Mouse (Mus musculus) hindbrain, embryonic 11.5 days (tissue): ENCODE data around the gene Dync1li2. TPM values are rescaled to one million over a fixed set of nuclear protein-coding genes. Genes with fewer than 3 reads are reported as not detected.

Experiments used
- ATAC-seq: fragments of 200-750 bp; cut with Nextera tagmentation; 2 replicates; pipeline ENCODE4 v1.8.0; 2017; ENCODE audit warnings: mild to moderate bottlenecking, moderate TSS enrichment, moderate library complexity; ENCODE audit not compliant: low FRiP score
- DNase-seq: peaks from one replicate; pipeline ENCODE4 v3.0.0-alpha.2; 2015; ENCODE audit warnings: low spot score
- H3K27ac ChIP-seq: fragments of 300-500 bp; sonication (generic); 2 replicates; pipeline ENCODE4 v1.5.1; 2014; ENCODE audit warnings: mild to moderate bottlenecking, low read depth, low read length
- H3K27me3 ChIP-seq: fragments of 300-500 bp; sonication (generic); 2 replicates; pipeline ENCODE4 v1.6.1; 2014; ENCODE audit warnings: mild to moderate bottlenecking, low read length, moderate library complexity, mixed read lengths; ENCODE audit not compliant: control insufficient read depth, insufficient read depth
- H3K36me3 ChIP-seq: fragments of 300-500 bp; sonication (generic); 2 replicates; pipeline ENCODE4 v1.6.1; 2014; ENCODE audit warnings: mild to moderate bottlenecking, low read length, moderate library complexity, mixed read lengths; ENCODE audit not compliant: control insufficient read depth, insufficient read depth
- H3K4me1 ChIP-seq: fragments of 300-500 bp; sonication (generic); replicated peaks from 2 replicates; pipeline ENCODE4 v1.6.1; 2014; ENCODE audit warnings: low read length, mixed read lengths; ENCODE audit not compliant: control insufficient read depth, insufficient read depth
- H3K4me2 ChIP-seq: fragments of 300-500 bp; sonication (generic); replicated peaks from 2 replicates; pipeline ENCODE4 v1.6.1; 2014; ENCODE audit warnings: mild to moderate bottlenecking, low read depth, low read length
- H3K4me3 ChIP-seq: fragments of 300-500 bp; sonication (generic); 2 replicates; pipeline ENCODE4 v1.5.1; 2014; ENCODE audit warnings: low read depth, low read length
- H3K9ac ChIP-seq: fragments of 300-500 bp; sonication (generic); 2 replicates; pipeline ENCODE4 v1.6.1; 2014; ENCODE audit warnings: low read depth, low read length
- H3K9me3 ChIP-seq: fragments of 300-500 bp; sonication (generic); 2 replicates; pipeline ENCODE4 v1.6.1; 2016; ENCODE audit warnings: low read length; ENCODE audit not compliant: control insufficient read depth
- WGBS: fragments of 180-500 bp; shearing (Covaris S2); extraction: QIAGEN DNeasy Blood & Tissue Kit; methylation state at CpG from one replicate; pipeline ENCODE4 v1.1.7; 2014; 5-methylcytosine and 5-hydroxymethylcytosine counted together
- polyA plus RNA-seq: library from polyadenylated mRNA; unstranded; fragments of >200 nt; fragmentation: Nextera tagmentation; extraction: Ambion mirVana; gene quantifications from 2 replicates; pipeline ENCODE4 v1.2.1, GENCODE M21; 2014

Dync1li2 gene
- polyA plus RNA-seq, 1 experiment from 2014 or later = 95.4 TPM

DNA sequence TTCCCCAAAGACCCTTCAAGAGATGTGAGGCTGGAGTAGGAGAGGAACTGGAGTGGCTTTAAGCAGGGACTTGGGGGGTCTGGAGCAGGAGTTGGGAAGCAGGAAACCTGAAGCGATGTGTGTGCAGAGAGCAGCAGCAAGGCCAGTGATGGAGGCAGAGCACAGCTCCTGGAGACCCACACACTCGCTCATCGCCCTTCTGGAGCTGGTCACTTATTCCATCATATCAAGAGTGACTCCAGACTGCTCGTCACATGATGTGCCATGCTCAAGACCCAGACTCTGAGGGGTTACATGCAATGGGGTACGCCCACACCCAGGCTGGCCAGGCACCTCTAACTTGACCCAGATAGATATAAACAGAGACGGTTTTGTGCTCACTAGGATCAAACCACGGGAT is 62.6 kb downstream of the Dync1li2 start:
- Histone ChIP-seq H3K4me2 (no peak overlapping the region), H3K9me3 (no peaks in the 10 kb centered on the region), H3K4me1 (peaks cover 2% of the 10 kb centered on the region; the same call in 1 of the 2 replicates), H3K27ac (no peak overlapping the region), H3K36me3 (no peaks in the 10 kb centered on the region), H3K27me3 (no peaks in the 10 kb centered on the region), H3K4me3 (no peak overlapping the region), H3K9ac (no peak overlapping the region)
- 85% methylated on average over 7 of the region's 7 CpGs for WGBS
- ATAC-seq (no peak), DNase-seq (no peak)

DNA sequence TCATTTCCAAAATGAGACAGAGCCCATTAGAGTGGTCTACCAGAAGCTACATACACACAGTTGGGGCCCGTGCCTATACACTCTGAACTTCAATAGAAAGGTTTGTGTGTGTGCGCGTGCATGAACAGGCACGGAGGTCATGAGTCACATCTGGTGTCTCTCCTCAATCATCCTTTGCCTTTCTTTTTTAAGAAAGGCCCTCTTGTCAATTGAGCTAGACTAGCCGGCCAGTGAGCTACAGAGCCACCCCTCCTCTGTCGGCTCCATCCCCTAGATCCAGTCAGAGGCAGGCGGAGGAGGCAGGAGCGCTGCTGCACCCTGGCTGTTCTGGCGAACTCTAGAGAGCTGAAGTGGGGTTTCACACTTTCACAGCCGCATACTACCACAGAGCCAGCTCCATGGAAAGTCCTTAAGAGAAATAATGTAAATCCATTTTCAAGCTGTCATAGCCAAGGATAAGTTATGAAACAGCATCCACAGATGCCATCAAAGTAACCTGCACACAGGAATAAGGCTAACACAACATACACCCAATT is 63.5 kb downstream of the Dync1li2 start:
- H3K27me3 ChIP-seq = no peaks in the 10 kb centered on the region
- no peak overlapping the region for H3K27ac ChIP-seq
- DNase-seq = peak; percentile 39
- H3K36me3 ChIP-seq = no peaks in the 10 kb centered on the region
- ATAC-seq = peak; percentile 42; the same call in 1 of the 2 replicates
- H3K4me2 ChIP-seq = no peak overlapping the region
- H3K4me1 ChIP-seq = peaks cover 4% of the 10 kb centered on the region; the same call in 1 of the 2 replicates
- WGBS = 27% methylated on average over 10 of the region's 10 CpGs
- H3K4me3 ChIP-seq = no peak overlapping the region
- H3K9me3 ChIP-seq = no peaks in the 10 kb centered on the region
- H3K9ac ChIP-seq = no peak overlapping the region

DNA sequence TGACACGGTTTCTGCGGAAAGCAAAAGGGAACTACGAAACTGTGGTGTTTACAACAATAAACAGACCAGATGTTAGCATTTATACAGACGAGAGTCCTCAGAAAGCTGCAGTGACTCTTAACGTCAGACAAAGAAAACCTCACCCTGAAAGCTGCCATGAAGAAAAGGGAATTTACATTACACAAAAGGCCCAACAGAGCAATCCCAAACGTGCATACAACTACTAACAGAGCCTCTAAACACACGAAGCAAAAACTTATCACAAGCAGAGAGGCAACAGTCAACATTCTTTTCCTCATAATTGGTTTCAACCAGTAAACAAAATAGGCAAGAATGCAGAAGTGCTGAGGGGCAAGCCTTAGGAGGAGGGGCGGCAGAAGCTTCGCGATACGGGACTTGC is 66.2 kb downstream of the Dync1li2 start:
- H3K27me3 ChIP-seq = no peaks in the 10 kb centered on the region
- 44% methylated on average over 11 of the region's 11 CpGs for WGBS
- DNase-seq (no peak), ATAC-seq (no peak)
- no peak overlapping the region for H3K4me2 ChIP-seq
- H3K4me3 ChIP-seq = no peak overlapping the region
- 0 out of 2 replicates have a peak, but pooled peaks cover 2% of the 10 kb centered on the region for H3K4me1 ChIP-seq
- no peaks in the 10 kb centered on the region for H3K9me3 ChIP-seq
- no peak overlapping the region for H3K27ac ChIP-seq
- H3K9ac ChIP-seq = no peak overlapping the region
- H3K36me3 ChIP-seq = no peaks in the 10 kb centered on the region

DNA sequence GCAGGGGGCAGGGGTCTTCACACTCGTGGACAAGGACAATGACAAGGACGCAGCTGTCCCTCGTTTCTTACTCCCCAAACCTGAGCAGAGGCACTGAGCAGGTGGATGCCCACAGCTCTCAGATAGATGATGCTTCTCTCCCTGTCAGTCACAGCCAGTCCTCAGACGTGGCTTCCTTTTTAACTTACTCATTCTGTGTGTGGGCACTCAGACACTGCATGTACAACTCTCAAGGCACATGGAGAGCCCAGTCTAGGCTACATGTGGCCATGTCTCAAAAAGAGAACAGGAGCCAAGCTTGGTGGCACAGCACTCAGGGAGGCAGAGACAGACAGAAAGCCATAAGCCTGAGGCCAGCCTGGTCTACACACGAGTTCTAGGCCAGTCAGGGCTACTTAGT is 66.9 kb downstream of the Dync1li2 start:
- H3K9me3 ChIP-seq = no peaks in the 10 kb centered on the region
- ATAC-seq = peak; percentile 23; the same call in 1 of the 2 replicates
- no peak for DNase-seq

DNA sequence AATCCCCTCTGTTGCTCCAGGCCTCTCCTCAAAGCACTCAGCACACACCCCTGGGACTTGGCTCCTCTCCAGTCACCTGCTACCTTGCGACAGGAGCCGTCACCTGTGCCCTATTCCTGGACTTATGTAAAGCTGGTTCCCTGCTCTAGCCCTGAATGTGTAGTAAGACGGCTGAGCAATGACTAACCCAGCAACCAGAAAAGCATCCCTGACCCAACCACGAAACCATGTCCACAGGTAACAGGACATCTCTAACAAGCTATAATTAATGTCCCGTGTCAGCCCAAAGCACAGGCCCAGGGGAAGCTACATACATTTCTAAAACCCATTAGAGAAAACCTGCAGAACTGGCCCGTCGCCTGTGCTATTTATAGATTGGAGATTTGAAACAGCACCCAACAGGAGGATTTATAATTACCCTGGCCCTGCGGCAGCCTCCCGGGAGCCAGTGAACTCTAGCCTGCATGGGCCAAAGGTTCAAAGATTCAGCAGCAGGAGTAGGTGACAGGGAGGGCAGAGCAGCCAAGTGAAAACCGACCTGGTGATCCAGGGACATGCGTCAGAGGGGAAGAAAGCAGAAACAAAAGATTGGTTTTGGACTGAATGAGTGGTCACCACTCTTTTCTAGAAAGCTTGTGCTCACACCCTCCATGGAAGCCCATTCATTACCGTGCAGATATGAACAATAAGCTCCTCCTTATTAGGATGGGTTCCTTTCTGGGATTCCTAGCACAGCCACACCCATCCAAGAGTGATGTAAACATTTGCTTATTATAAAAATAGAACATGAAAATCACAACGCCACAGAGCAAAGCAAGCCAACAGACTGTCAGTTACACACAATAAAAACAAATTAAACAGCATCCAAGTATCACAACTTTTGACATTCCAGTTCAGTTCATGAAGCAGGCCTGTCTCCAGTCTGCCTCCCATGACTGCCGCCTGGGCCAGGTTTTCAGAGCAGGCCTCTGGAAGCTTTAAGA is 67.7 kb downstream of the Dync1li2 start:
- Histone ChIP-seq H3K4me2 (no peak overlapping the region), H3K4me1 (0 out of 2 replicates have a peak, but pooled peaks cover 2% of the 10 kb centered on the region), H3K9ac (no peak overlapping the region), H3K4me3 (no peak overlapping the region), H3K9me3 (no peaks in the 10 kb centered on the region), H3K27ac (no peak overlapping the region), H3K36me3 (no peaks in the 10 kb centered on the region), H3K27me3 (no peaks in the 10 kb centered on the region)
- ATAC-seq (no peak), DNase-seq (no peak)
- WGBS = 51% methylated on average over 14 of the region's 14 CpGs

More for the DNA sequence above, 66.9 kb downstream of the Dync1li2 start:
- H3K4me2 ChIP-seq = no peak overlapping the region
- no peak overlapping the region for H3K27ac ChIP-seq
- WGBS = 41% methylated on average over 5 of the region's 5 CpGs
- H3K4me1 ChIP-seq = 0 out of 2 replicates have a peak, but pooled peaks cover 2% of the 10 kb centered on the region
- no peak overlapping the region for H3K9ac ChIP-seq
- no peak overlapping the region for H3K4me3 ChIP-seq
- H3K36me3 ChIP-seq = no peaks in the 10 kb centered on the region
- no peaks in the 10 kb centered on the region for H3K27me3 ChIP-seq

DNA sequence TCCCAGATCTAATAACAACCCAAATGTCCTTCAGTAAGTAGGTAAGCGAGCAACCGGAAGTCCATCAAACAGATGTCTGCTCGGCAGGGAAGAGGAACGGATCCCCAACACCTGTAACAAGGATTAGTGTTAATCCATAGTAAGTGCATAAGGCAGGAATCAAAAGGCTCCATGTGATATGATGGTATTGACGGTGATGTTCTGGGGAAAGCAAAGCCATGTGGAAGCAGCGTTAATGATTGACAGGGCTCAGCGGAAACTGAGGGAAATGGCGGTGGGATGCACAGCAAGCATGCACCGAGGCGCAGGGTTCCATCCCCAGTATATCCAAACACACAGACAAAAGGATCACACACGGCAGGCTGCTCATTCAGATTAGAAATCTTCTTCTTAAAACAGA is 68.6 kb downstream of the Dync1li2 start:
- Histone ChIP-seq H3K27ac (no peak overlapping the region), H3K36me3 (no peaks in the 10 kb centered on the region), H3K4me1 (0 out of 2 replicates have a peak, but pooled peaks cover 2% of the 10 kb centered on the region), H3K9ac (no peak overlapping the region), H3K9me3 (no peaks in the 10 kb centered on the region), H3K4me3 (no peak overlapping the region), H3K4me2 (no peak overlapping the region), H3K27me3 (no peaks in the 10 kb centered on the region)
- WGBS = 69% methylated on average over 11 of the region's 11 CpGs
- ATAC-seq = no peak
- DNase-seq = no peak

DNA sequence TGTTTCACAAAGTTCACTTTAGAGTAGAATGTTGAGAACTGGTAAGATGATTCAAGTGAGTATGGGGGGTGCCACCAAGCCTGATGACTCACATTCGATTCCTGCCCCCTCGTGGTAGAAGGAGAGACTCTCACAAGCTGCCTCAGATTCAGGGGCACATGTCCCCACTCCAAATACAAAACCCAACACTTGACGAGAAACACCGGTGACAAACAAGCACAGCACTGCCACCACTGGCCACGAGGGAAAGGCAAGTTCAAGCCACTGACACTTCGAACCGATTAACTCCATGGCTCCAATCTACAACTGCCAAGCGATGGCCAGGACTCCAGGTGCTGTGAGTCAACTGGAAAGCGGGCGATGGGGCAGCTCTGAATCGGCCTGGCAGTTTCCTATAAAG is 69.1 kb downstream of the Dync1li2 start:
- Histone ChIP-seq H3K9ac (no peak overlapping the region), H3K9me3 (no peaks in the 10 kb centered on the region), H3K4me1 (0 out of 2 replicates have a peak, but pooled peaks cover 2% of the 10 kb centered on the region), H3K27ac (no peak overlapping the region), H3K27me3 (no peaks in the 10 kb centered on the region), H3K4me3 (no peak overlapping the region), H3K36me3 (no peaks in the 10 kb centered on the region), H3K4me2 (no peak overlapping the region)
- DNase-seq (no peak), ATAC-seq (no peak)
- WGBS = 82% methylated on average over 11 of the region's 11 CpGs

DNA sequence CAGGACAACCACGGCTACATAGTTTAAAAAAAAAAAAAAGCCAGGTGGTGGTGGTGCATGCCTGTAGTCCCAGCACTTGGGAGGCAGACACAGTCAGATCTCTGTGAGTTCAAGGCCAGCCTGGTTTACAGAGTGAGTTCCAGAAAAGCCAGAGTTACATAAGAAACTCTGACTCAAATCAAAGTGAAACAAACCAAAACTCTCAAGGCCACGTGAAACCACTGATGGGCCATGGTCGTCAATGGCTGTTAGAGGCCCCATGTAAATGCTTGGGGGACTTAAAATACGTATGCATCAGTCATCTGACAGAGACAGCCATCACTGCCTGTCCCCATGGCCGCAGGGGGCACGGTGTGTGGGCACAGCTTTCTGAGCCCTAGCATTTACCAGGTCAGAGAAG is 71.7 kb downstream of the Dync1li2 start:
- H3K27me3 ChIP-seq = no peaks in the 10 kb centered on the region
- H3K9me3 ChIP-seq = no peaks in the 10 kb centered on the region
- no peak overlapping the region for H3K4me3 ChIP-seq
- no peak overlapping the region for H3K4me2 ChIP-seq
- 0 out of 2 replicates have a peak, but pooled peaks cover 2% of the 10 kb centered on the region for H3K4me1 ChIP-seq
- no peak overlapping the region for H3K9ac ChIP-seq
- DNase-seq (no peak), ATAC-seq (no peak)
- no peak overlapping the region for H3K27ac ChIP-seq
- no peaks in the 10 kb centered on the region for H3K36me3 ChIP-seq
- 92% methylated on average over 6 of the region's 6 CpGs for WGBS
